Mouse (Mus musculus) kidney, postnatal 0 days (tissue): ENCODE data around the gene Poldip2. TPM values are rescaled to one million over a fixed set of nuclear protein-coding genes. Genes with fewer than 3 reads are reported as not detected.

Experiments
- ATAC-seq: fragments of 200-750 bp; cut with Nextera tagmentation; replicated peaks from 2 replicates; pipeline ENCODE4 v1.8.0; 2017; ENCODE audit warnings: low read depth, moderate number of reproducible peaks, moderate TSS enrichment, moderate library complexity; ENCODE audit not compliant: low FRiP score
- DNase-seq: peaks from one replicate; pipeline ENCODE4 v3.0.0-alpha.2; 2016; ENCODE audit warnings: low spot score
- H3K27ac ChIP-seq: fragments of 300-500 bp; sonication (generic); 2 replicates; pipeline ENCODE4 v1.5.1; 2014; ENCODE audit warnings: mild to moderate bottlenecking
- H3K27me3 ChIP-seq: fragments of 300-500 bp; sonication (generic); 2 replicates; pipeline ENCODE4 v1.6.1; 2014; ENCODE audit warnings: low read length, mixed read lengths; ENCODE audit not compliant: insufficient read depth
- H3K36me3 ChIP-seq: fragments of 300-500 bp; sonication (generic); 2 replicates; pipeline ENCODE4 v1.6.1; 2014; ENCODE audit warnings: low read length, mixed read lengths; ENCODE audit not compliant: insufficient read depth
- H3K4me1 ChIP-seq: fragments of 300-500 bp; sonication (generic); replicated peaks from 2 replicates; pipeline ENCODE4 v1.6.1; 2014; ENCODE audit warnings: antibody characterized with exemption, low read length, mixed read lengths; ENCODE audit not compliant: insufficient read depth
- H3K4me2 ChIP-seq: fragments of 300-500 bp; sonication (generic); 2 replicates; pipeline ENCODE4 v1.6.1; 2014; ENCODE audit warnings: mild to moderate bottlenecking, low read length, moderate library complexity, mixed read lengths
- H3K4me3 ChIP-seq: fragments of 300-500 bp; sonication (generic); replicated peaks from 2 replicates; pipeline ENCODE4 v1.5.1; 2014; ENCODE audit warnings: low read depth, low read length
- H3K9ac ChIP-seq: fragments of 300-500 bp; sonication (generic); 2 replicates; pipeline ENCODE4 v1.6.1; 2014; ENCODE audit warnings: low read depth, low read length
- H3K9me3 ChIP-seq: fragments of 300-500 bp; sonication (generic); replicated peaks from 2 replicates; pipeline ENCODE4 v1.6.1; 2016; ENCODE audit warnings: low read length, inconsistent platforms, mixed read lengths
- CTCF ChIP-seq: IDR thresholded peaks from 2 replicates; pipeline ENCODE4 v1.5.1; 2016; ENCODE audit warnings: antibody characterized with exemption, low read depth, mild to moderate bottlenecking, moderate library complexity
- WGBS: fragments of 180-500 bp; shearing (Covaris S2); extraction: QIAGEN DNeasy Blood & Tissue Kit; methylation state at CpG from one replicate; pipeline ENCODE4 v1.1.7; 2014; 5-methylcytosine and 5-hydroxymethylcytosine counted together
- polyA plus RNA-seq: library from polyadenylated mRNA; unstranded; fragments of >200 nt; fragmentation: Nextera tagmentation; extraction: Ambion mirVana; gene quantifications from 2 replicates; pipeline ENCODE4 v1.2.1, GENCODE M21; 2015

Poldip2 gene
- polyA plus RNA-seq, 1 experiment from 2014 or later, result 173 TPM

GRCm38 (mm10) chr11:78513106-78513790, 1.3 kb downstream of the Poldip2 start:
- no peak for ATAC-seq
- Histone ChIP-seq H3K4me1 (peaks cover 11% of the 10 kb centered on the region; the same call in 1 of the 2 replicates), H3K27ac (no peak overlapping the region), H3K9me3 (no peaks in the 10 kb centered on the region), H3K9ac (peak overlapping the region; percentile 93; the same call in 1 of the 2 replicates), H3K36me3 (peaks cover 29% of the 10 kb centered on the region), H3K27me3 (no peaks in the 10 kb centered on the region), H3K4me3 (peak overlapping the region; percentile 82), H3K4me2 (peak overlapping the region; percentile 88)
- WGBS, result 67% methylated on average over 3 of the region's 3 CpGs
- no peak for TF ChIP-seq CTCF
- no peak for DNase-seq

GRCm38 (mm10) chr11:78515549-78516325, 3.7 kb downstream of the Poldip2 start:
- Histone ChIP-seq H3K4me2 (no peak overlapping the region), H3K9ac (no peak overlapping the region), H3K9me3 (no peaks in the 10 kb centered on the region), H3K27me3 (no peaks in the 10 kb centered on the region), H3K27ac (no peak overlapping the region), H3K36me3 (peaks cover 44% of the 10 kb centered on the region), H3K4me1 (peaks cover 11% of the 10 kb centered on the region; the same call in 1 of the 2 replicates), H3K4me3 (no peak overlapping the region)
- no peak for ATAC-seq
- peak; percentile 22 for DNase-seq
- WGBS, result 66% methylated on average over 2 of the region's 2 CpGs
- peak; percentile 45 for TF ChIP-seq CTCF

DNA sequence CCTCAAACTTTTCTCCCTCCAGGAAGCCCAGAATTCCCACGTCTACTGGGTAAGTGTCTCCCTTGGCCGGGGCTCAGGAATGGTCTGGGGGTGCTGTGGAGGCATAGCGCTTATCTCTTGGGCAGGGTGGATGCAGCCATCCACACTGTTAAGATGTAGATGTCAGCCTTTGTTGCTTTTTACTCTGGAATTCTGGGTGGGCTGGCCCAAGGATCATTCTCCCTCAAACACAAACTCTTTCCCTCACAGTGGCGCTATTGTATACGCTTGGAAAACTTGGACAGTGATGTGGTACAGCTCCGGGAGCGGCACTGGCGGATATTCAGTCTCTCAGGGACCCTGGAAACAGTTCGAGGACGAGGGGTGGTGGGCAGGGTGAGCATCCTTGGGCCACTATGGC, 6.9 kb downstream of the Poldip2 start:
- no peak for TF ChIP-seq CTCF
- Histone ChIP-seq H3K4me3 (no peak overlapping the region), H3K36me3 (peaks cover 72% of the 10 kb centered on the region), H3K27ac (no peak overlapping the region), H3K27me3 (no peaks in the 10 kb centered on the region), H3K4me1 (no peaks in the 10 kb centered on the region), H3K9ac (no peak overlapping the region), H3K4me2 (no peak overlapping the region), H3K9me3 (no peaks in the 10 kb centered on the region)
- DNase-seq, result no peak
- WGBS, result 88% methylated on average over 10 of the region's 10 CpGs
- ATAC-seq, result no peak

DNA sequence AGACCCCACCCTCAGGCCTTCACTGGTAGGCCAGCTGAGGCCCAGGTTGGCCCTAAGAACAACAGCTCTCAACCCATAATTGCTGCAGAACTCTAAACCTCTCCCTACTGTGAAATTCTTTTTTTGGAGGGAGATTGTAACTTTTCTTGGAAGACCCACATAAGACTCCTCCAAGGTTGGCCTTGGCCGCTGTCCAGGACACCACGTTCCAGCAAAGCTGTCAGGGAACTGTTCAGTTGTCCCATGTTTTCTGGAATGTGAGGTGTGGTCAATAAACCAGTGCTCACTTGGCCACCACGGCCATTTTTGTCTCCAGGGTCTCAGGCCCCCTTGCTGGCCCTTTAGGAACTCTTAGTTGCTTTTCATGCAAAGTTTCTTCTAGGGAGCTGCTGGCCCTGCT, 9.9 kb downstream of the Poldip2 start:
- Histone ChIP-seq H3K27ac (no peak overlapping the region), H3K27me3 (no peaks in the 10 kb centered on the region), H3K9me3 (no peaks in the 10 kb centered on the region), H3K4me3 (no peak overlapping the region), H3K4me2 (no peak overlapping the region), H3K9ac (no peak overlapping the region), H3K36me3 (peaks cover 71% of the 10 kb centered on the region), H3K4me1 (no peaks in the 10 kb centered on the region)
- ATAC-seq, result no peak
- 78% methylated on average over 3 of the region's 3 CpGs for WGBS
- no peak for TF ChIP-seq CTCF
- DNase-seq, result no peak

DNA sequence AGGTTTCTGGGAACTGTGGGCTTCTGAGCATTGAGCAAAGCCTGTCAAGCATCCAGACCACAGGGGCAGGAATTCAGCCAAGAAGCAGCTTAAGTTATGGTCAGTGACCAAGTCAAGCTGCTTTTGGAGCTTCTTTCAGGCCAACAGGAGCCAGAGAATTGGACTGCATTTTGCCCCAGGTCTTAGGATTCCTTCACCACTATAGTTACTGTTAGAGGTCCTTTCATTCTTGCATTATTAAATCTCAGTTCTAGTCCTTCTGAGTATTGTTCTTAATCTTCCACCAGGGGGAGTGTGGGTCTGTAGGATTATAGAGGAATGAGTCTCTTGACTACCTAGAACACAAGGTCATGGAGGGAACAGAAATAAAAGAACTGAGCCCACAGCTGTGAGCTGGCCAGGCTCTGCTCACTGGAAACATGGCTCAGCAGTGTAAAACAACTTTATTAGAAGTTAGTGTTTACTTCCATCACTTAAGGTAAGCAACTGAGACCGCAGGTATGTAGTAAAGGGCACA, 10.5 kb downstream of the Poldip2 start:
- no peak overlapping the region for H3K4me3 ChIP-seq
- no peaks in the 10 kb centered on the region for H3K4me1 ChIP-seq
- DNase-seq, result peak; percentile 69
- no peaks in the 10 kb centered on the region for H3K27me3 ChIP-seq
- H3K9me3 ChIP-seq, result no peaks in the 10 kb centered on the region
- H3K4me2 ChIP-seq, result no peak overlapping the region
- WGBS, result 90% methylated on average over 1 of the region's 1 CpGs
- TF ChIP-seq CTCF, result peak; percentile 69
- H3K36me3 ChIP-seq, result peaks cover 77% of the 10 kb centered on the region
- H3K9ac ChIP-seq, result no peak overlapping the region
- no peak overlapping the region for H3K27ac ChIP-seq
- no peak; the same call in 1 of the 2 replicates for ATAC-seq

- Histone ChIP-seq H3K36me3 (peaks cover 77% of the 10 kb centered on the region), H3K9ac (no peak overlapping the region), H3K4me3 (no peak overlapping the region), H3K4me2 (no peak overlapping the region), H3K27ac (no peak overlapping the region), H3K4me1 (no peaks in the 10 kb centered on the region; the same call in 1 of the 2 replicates), H3K9me3 (no peaks in the 10 kb centered on the region), H3K27me3 (no peaks in the 10 kb centered on the region)
- WGBS, result 74% methylated on average over 9 of the region's 9 CpGs
- DNase-seq (no peak), ATAC-seq (no peak)
- no peak for TF ChIP-seq CTCF
Measured at GRCm38 (mm10) chr11:78523241-78523955, 11.4 kb downstream of the Poldip2 start.
